Mouse (Mus musculus): ENCODE results near the gene 1810062G17Rik. TPM values are rescaled to one million over a fixed set of nuclear protein-coding genes. Genes with fewer than 3 reads are reported as not detected.

1810062G17Rik gene
- polyA plus RNA-seq (2015; fragmentation: Illumina TruSeq; extraction: RNeasy Lipid Tissue Mini Kit (QIAGEN cat#74804); ENCODE audit: low read depth, low replicate concordance): not detected

DNA sequence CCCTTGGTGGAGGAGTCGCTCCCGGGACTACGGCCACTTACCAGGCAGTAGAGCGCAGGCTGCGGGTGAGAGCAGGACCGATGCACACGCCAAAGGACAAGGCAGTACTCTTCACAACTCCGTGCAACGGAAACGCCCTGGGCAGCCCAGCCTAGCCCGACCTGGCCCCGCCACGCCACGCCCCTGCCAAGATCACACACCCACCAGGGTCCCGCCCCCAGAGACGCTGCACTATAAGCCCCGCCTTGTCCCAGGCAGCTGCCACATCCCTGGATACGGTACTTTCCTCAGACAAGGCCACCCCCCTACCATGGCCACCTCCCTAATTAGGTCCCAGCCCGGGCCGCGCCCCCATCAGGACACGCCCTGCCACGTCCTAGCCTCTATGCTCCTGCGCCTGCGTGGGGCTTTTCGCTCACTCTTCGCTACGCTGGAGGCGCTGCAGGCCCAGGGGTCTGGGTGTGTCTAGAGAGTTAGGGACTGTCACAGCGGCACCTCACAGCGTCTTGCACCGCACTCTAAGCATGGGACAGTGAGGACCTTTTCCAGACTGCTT is at the start of gene 1810062G17Rik, which contains the start of gene Anxa5:
Gene 1810062G17Rik, plus strand, starts transcription at position 406 of the 556 bp plus-strand sequence.
Gene Anxa5, minus strand, starts transcription at position 363 of the 556 bp plus-strand sequence.

GRCm38 (mm10) chr3:36521073-36522060 is 45.6 kb downstream of the 1810062G17Rik start, which contains the start of gene Gm11549:
Gm11549 (minus strand) TSS chr3:36521813.

Other genes starting within 250 kb of the 1810062G17Rik start
- gene Anxa5, start within 50 bp of the 1810062G17Rik start, polyA plus RNA-seq (2015; fragmentation: Illumina TruSeq; extraction: RNeasy Lipid Tissue Mini Kit (QIAGEN cat#74804); ENCODE audit: low read depth, low replicate concordance): 83.5 TPM
- 32.3 TPM for gene Gm11549, start 45.9 kb downstream of the 1810062G17Rik start, polyA plus RNA-seq (2015; fragmentation: Illumina TruSeq; extraction: RNeasy Lipid Tissue Mini Kit (QIAGEN cat#74804); ENCODE audit: low read depth, low replicate concordance)
- gene Exosc9, start 76.7 kb downstream of the 1810062G17Rik start, polyA plus RNA-seq (2015; fragmentation: Illumina TruSeq; extraction: RNeasy Lipid Tissue Mini Kit (QIAGEN cat#74804); ENCODE audit: low read depth, low replicate concordance): 57.0 TPM
- gene Ccna2, start 96.2 kb downstream of the 1810062G17Rik start, polyA plus RNA-seq (2015; fragmentation: Illumina TruSeq; extraction: RNeasy Lipid Tissue Mini Kit (QIAGEN cat#74804); ENCODE audit: low read depth, low replicate concordance): 2.1 TPM
- 21.7 TPM for gene Bbs7, start 137.5 kb downstream of the 1810062G17Rik start, polyA plus RNA-seq (2015; fragmentation: Illumina TruSeq; extraction: RNeasy Lipid Tissue Mini Kit (QIAGEN cat#74804); ENCODE audit: low read depth, low replicate concordance)
- gene Trpc3, start 214.2 kb downstream of the 1810062G17Rik start, polyA plus RNA-seq (2015; fragmentation: Illumina TruSeq; extraction: RNeasy Lipid Tissue Mini Kit (QIAGEN cat#74804); ENCODE audit: low read depth, low replicate concordance): 17.1 TPM